Mouse (Mus musculus) CD4-positive naive resting alpha-beta T cell, adult 76 days (primary cell): Measurements from ENCODE around the gene Vmn2r25. TPM values are rescaled to one million over a fixed set of nuclear protein-coding genes. Genes with fewer than 3 reads are reported as not detected.

Experiments
- total RNA-seq: library from RNA; stranded (reverse); gene quantifications from one replicate; pipeline ENCODE4 v1.2.4, GENCODE M21; 2023

Vmn2r25 gene
- not detected for total RNA-seq

DNA sequence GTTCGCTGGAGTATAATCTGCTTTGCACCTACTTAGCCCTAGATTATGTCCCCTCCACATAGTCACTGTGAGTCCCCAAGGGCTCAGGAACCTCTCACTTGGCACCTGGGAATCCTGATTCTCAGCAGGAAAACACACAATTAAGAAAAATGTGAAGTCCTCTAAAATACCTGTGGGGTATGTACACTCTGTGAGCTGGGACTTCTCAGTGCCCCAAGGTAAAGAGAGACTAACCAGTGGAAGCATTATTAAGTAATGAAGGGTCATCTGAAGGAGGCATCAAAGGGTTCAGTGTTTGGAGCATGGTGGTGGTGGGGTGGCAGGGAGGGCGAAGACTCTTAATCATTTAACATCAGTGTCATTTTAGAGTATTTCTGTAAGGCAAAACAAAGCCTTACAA is at the start of gene Vmn2r25:
TSS of gene Vmn2r25 (minus strand) at position 101 of the 400 bp plus-strand sequence.

DNA sequence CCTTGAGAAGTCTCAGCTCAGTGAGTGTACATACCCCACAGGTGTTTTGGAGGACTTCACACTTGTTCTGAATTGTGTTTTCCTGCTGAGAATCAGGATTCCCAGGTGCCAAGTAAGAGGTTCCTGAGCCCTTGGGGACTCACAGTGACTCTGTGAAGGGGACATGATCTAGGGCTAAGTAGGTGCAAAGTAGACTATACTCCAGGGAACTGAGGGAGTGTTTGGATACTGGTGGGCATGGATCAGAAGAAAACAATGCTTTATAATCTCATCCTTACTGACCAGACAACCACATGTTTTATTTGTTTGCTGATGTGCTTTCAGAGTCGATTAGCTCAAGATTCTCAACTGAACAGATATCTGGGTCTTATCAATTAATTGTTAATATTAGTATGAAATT is 74.7 kb downstream of the Vmn2r25 start, which contains the start of gene Vmn2r24:
TSS of gene Vmn2r24 (plus strand) at position 301 of the 400 bp plus-strand sequence.

Other genes starting within 250 kb of the Vmn2r25 start
- not detected for gene Vmn2r22, start 202.7 kb downstream of the Vmn2r25 start, total RNA-seq
- gene Vmn2r23, start 150.8 kb downstream of the Vmn2r25 start, total RNA-seq: not detected
- gene Vmn2r24, start 74.6 kb downstream of the Vmn2r25 start, total RNA-seq: not detected
- not detected for gene Vmn2r26, start 171.1 kb upstream of the Vmn2r25 start, total RNA-seq